Mouse (Mus musculus): ENCODE measurements at regions not wholly inside any gene's neighbourhood (a gene's known extent, or its start where the extent isn't known, plus 50 kb on each side); places are given as distances from the start of the nearest gene placed in this dataset.
"Not testable (repeated sequence)": the region's sequence is repeated elsewhere in the genome, so short reads cannot be mapped to it uniquely, and the experiment has no call there.

- no peak for DNase-seq (ENCODE audit: low read depth, low spot score)
Observed at GRCm38 (mm10) chr13:102025138-102025537, 257.1 kb upstream of the Pik3r1 start.

- DNase-seq (ENCODE audit: low read depth, low spot score): not testable (repeated sequence)
Observed at GRCm38 (mm10) chr13:102025547-102025946, 257.5 kb upstream of the Pik3r1 start.

GRCm38 (mm10) chr13:102031416-102031815, 263.4 kb upstream of the Pik3r1 start:
- DNase-seq (ENCODE audit: low read depth, low spot score): no peak

- no peak for DNase-seq (ENCODE audit: low read depth, low spot score)
Observed at GRCm38 (mm10) chr13:102034484-102034883, 266.5 kb upstream of the Pik3r1 start.

- no peak for DNase-seq (ENCODE audit: low read depth, low spot score)
Observed at GRCm38 (mm10) chr13:102036001-102036400, 268.0 kb upstream of the Pik3r1 start.

- no peak for DNase-seq (ENCODE audit: low read depth, low spot score)
Observed at GRCm38 (mm10) chr13:102036819-102037624, 269.0 kb upstream of the Pik3r1 start.

GRCm38 (mm10) chr13:102060213-102060612, 292.2 kb upstream of the Pik3r1 start:
- no peak for DNase-seq (ENCODE audit: low read depth, low spot score)

- DNase-seq (ENCODE audit: low read depth, low spot score): no peak
Observed at GRCm38 (mm10) chr13:102064590-102065273, 296.7 kb upstream of the Pik3r1 start.

GRCm38 (mm10) chr13:102065274-102065640, 297.2 kb upstream of the Pik3r1 start:
- DNase-seq (ENCODE audit: low read depth, low spot score): no peak

GRCm38 (mm10) chr13:102065796-102066195, 297.8 kb upstream of the Pik3r1 start:
- DNase-seq (ENCODE audit: low read depth, low spot score): no peak

- DNase-seq (ENCODE audit: low read depth, low spot score): no peak
Observed at GRCm38 (mm10) chr13:102070740-102071139, 302.7 kb upstream of the Pik3r1 start.

GRCm38 (mm10) chr13:102072366-102072765, 304.3 kb upstream of the Pik3r1 start:
- DNase-seq (ENCODE audit: low read depth, low spot score): no peak

GRCm38 (mm10) chr13:102087766-102088165, 319.7 kb upstream of the Pik3r1 start:
- DNase-seq (ENCODE audit: low read depth, low spot score): no peak

- no peak for DNase-seq (ENCODE audit: low read depth, low spot score)
Observed at GRCm38 (mm10) chr13:102089551-102089950, 321.5 kb upstream of the Pik3r1 start.

GRCm38 (mm10) chr13:102094193-102094592, 326.2 kb upstream of the Pik3r1 start:
- DNase-seq (ENCODE audit: low read depth, low spot score): no peak

- no peak for DNase-seq (ENCODE audit: low read depth, low spot score)
Observed at GRCm38 (mm10) chr13:102103161-102103560, 335.1 kb upstream of the Pik3r1 start.

- no peak for DNase-seq (ENCODE audit: low read depth, low spot score)
Observed at GRCm38 (mm10) chr13:102106188-102106587, 338.2 kb upstream of the Pik3r1 start.

- DNase-seq (ENCODE audit: low read depth, low spot score): no peak
Observed at GRCm38 (mm10) chr13:102108204-102108603, 340.2 kb upstream of the Pik3r1 start.

- no peak for DNase-seq (ENCODE audit: low read depth, low spot score)
Observed at GRCm38 (mm10) chr13:102108916-102109315, 340.9 kb upstream of the Pik3r1 start.

- DNase-seq (ENCODE audit: low read depth, low spot score): peak; percentile 5
Observed at GRCm38 (mm10) chr13:102113941-102114340, 345.9 kb upstream of the Pik3r1 start.

- DNase-seq (ENCODE audit: low read depth, low spot score): no peak
Observed at GRCm38 (mm10) chr13:102122341-102122740, 354.3 kb upstream of the Pik3r1 start.

GRCm38 (mm10) chr13:102127933-102128430, 360.0 kb upstream of the Pik3r1 start:
- DNase-seq (ENCODE audit: low read depth, low spot score): no peak

GRCm38 (mm10) chr13:102131459-102131858, 363.4 kb upstream of the Pik3r1 start:
- no peak for DNase-seq (ENCODE audit: low read depth, low spot score)

Data from mesoderm, embryonic 11.5 days (tissue).